Mouse (Mus musculus): ENCODE results near the gene Rbm4b.

Rbm4b gene

DNA sequence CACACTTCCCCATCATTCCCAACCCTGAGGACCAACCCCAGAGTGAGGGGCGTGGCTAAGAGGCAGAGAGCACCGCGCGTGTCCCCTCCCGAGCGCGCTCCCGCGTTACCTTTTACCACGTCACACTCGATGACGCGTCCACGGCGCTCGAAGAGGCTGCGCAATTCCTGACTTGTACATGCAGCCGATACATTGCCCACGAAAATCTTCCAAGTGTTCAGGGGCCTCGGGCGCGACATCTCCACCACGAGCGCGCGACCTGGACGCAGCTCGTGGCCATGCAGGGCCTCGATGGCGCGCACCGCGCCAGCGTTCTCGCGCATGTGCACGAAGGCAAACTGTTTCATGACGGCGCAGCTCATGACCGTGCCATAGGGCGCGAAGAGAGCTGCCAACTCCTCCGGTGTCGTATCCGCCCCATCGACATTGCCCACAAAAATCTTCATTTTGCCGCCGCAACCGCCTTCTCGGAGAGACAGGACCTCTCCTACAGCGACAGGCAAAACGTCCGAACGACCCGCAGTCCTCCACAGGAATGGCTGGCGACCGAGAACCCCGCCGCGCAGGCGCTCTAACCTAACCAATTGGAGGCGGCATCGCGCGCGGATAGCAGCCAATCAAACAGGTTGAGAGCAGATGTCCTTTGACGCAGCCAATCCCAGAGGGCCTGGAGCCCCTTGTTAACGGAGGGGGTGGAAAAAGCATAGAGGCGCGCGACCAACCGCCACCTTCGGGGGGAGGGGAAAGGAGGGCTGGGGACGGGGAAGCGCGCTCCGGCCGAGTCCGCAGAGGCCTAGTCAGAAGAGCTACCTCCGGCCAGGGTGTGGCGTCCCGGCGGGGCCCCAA, 55.0 kb downstream of the Rbm4b start, which contains the start of the genes Gm21992 and Rbm14:
Gene Gm21992, minus strand, starts transcription at position 550 of the 846 bp plus-strand sequence.
Gene Rbm14, minus strand, starts transcription at position 572 of the 846 bp plus-strand sequence.
- peak; percentile 99 for DNase-seq

DNA sequence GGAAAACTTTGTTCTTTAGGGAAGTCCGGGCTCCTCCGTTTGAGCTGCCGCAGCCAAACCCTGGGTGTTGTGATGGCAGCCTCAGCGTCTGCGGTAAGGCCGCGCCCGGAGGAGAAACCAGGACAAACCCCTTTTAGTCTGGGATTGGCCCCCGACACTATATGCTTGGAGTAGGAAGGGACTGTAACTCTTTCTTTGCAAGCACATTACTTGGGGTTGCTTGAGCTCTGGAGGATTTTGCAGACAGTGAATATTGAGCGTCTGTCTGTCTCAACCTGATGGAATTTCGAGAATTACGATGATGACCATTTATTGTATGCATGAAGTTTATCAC, 55.6 kb downstream of the Rbm4b start:
- DNase-seq, result no peak

DNA sequence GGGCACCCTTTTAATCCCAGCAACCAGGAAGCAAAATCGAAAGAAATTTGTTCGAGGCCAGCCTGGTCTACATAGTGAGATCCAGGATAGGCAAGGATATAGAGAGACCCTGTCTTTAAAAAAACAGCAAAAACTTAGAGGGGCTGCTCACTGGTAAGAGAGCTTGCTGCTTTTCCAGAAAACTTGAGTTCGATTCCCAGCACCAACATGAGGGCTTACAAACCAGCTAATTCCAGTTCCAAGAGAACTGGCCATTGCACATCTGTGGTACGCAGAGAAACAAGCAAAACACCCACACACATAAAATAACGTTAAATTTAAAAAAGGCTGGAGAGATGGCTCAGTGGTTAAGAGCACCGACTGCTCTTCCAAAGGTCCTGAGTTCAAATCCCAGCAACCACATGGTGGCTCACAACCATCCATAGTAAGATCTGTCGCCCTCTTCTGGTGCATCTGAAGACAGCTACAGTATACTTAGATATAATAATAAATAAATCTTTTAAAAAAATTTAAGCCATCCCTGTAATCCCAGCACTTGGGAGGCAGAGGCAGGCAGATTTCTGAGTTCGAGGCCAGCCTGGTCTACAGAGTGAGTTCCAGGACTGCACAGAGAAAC, 56.1 kb downstream of the Rbm4b start:
- peak; percentile 21 for DNase-seq

DNA sequence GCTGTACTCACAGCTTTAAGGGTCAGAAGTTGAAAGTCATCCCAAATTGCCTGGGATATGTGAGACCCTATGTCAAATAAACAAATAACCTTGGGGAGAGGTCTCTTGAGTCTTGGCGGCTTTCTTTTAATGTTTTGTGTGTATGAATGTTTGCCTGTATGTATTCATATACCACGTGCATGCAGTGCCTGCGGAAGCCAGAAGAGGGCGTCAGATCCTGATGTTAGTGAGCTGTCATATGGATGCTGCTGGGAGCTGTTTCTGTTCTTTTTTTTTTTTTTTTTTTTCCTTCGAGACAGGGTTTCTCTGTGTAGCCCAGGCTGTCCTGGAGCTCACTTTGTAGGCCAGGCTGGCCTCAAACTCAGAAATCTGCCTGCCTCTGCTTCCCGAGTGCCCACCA, 56.7 kb downstream of the Rbm4b start:
- peak; percentile 41 for DNase-seq

Data from lung, postnatal 10 days (tissue).